Mouse (Mus musculus) A20 (cell line): ENCODE measurements around the gene Fnbp1.

Experiments
- DNase-seq: peaks from one replicate; pipeline ENCODE4 v3.0.0-alpha.2; 2011; ENCODE audit warnings: low read depth, low spot score

Gene Fnbp1

DNA sequence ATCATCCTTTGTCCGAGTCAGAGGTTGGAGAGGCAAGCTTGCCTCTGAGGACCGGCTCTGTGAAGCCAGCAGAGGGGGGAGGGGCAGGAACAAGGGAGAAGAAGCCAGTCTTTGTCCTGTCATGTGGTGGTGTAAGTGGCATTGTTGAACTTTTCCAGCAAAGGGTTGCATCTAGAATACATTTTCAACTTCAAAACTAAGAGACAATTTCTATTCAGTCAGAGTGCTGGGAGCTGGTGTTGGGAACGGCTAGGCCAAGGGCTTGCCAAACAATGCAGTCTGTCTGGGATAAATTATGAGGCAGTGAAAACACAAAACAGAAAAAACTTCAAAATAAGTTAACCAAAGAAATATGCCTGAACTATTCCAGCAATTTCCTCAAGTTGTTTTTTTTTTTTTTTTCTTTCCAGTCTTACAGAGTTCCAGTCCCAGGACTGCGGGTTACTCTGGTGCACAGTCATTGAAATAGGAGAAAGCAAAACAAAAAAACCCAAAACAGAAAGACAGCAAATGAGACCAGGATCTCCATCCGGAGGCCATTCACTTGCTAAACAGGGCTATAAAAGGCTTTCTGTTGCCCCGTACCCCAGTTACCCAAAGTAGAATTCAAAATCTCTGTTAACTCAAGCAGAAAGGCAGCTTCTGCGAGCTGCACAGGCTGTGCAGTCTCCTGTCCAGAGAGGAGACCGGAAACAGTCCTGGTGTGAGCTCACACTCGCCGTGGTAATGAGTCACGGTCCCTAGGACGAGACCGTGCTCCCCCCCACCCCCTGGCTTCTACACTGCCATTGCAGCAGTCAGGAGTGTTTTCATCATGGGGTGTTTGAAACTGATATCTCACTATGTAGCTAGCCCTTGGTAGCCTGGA is 73.3 kb downstream of the Fnbp1 start:
- peak; percentile 84 for DNase-seq

DNA sequence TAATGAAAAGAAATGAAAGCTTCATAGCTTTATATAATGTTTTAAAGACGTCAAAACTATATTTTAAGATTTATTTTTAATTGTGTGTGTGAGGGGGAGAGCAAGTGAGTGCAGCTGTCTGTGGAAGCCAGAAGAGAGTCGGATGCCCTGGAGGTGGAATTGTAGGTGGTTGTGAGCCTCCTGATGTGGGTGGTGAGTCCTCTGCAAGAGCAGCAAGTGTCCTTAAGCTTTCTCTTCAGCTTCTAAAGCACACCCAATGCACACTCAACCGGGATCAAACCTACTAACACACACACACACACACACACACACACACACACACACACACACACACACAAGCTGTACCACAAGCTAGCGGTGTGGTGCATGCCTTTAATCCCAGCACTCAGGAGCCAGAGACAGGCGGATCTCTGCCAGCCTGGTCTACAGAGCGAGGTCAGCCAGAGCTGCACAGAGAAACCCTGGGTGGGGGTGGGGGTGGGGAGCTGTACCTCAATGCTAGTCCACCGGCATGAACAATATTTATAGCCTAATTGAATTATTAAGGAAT is 74.0 kb downstream of the Fnbp1 start:
- no peak for DNase-seq

DNA sequence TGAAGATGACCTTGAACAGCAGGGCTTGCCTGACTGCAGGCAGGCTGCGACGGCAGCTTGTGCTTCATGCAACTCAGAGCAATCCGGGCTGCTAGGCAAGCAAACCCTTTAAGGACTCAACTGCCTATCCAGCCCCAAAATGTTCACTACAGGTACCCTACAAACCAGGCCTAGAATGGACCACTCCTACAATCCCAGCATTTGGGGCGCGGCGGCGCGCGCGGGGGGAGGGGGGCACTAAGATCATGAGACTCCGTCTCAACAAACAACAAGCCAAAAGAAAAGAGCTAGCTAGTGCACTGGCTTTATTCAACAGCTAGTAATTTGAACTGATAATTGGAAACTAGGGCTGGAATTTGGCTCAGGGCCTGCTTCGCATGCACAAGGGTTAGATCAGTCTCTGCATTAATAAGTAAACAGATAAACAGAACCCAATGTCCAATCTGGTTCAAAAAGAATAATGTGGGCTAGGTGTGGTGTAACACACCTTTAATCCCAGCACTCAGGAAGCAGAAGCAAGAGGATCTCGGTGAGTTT is 74.7 kb downstream of the Fnbp1 start:
- no peak for DNase-seq

DNA sequence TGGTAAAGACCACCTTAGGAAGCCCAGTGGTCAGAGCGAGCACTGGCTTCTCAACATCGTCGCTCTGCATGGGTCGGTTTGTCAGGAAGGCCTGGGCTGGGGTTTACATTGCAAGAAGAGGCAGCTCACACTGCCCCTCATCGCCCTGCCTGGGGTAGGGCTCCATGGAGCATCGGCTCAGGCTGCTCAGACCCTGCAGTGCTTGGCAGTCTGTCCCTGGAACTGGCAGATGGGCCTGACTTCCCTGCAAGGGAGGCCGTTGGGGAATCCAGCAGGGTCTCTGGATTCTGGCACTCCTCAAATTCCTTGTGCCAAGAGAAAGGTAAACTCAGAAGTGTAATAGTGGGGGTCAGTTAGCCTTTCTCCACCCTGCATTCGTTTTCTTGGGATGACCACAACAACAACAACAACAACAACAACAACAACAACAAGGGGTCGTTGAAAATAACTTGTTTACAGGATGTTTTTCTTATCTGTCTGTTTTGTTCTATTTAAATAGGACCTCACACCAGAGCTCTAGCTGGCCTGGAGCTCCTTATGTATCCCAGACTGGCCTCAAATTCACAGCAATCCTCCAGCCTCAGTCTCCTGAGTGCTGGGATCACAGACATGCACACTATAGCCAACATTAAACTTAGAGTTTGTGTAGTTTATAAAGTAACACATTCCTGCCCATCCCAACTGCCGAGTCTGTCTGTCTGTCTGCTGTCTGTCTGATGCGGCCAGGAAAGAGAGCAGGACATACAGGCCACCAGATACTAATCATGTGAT is 75.6 kb downstream of the Fnbp1 start:
- no peak for DNase-seq

DNA sequence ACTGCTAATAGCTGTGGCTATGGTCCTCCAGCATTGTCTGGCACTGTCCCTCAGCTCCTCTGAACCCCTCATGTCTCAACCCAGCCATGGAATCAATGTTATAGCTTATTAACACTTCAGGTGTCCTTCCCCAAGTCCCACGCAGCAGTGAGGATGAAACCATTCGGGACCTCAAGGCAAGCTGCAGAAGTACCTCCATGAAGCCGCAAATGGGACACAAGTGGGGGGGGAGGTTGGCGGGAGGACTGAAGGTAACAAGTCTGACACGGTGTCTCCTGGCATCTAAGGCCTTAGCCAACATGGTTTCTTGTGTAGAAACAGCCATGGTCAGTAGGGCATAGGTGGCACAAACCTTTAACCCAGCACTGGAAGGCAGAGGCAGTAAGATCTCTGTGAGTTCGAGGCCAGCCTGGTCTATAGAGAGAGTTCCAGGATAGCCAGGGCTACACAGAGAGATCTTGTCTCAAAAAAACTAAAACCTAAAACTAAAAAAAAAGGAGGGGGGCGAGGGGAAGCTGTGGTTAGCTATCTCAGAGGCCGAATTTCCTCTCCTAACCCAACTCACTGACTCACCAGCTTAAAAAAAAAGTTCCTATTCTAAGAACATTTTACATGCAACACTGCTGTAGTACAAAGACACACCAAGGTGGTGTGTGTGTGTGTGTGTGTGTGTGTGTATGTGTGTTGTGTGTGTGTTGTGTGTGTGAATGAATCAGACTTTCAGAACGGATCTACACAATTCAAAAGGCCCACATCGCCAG is 79.8 kb downstream of the Fnbp1 start:
- peak; percentile 87 for DNase-seq

DNA sequence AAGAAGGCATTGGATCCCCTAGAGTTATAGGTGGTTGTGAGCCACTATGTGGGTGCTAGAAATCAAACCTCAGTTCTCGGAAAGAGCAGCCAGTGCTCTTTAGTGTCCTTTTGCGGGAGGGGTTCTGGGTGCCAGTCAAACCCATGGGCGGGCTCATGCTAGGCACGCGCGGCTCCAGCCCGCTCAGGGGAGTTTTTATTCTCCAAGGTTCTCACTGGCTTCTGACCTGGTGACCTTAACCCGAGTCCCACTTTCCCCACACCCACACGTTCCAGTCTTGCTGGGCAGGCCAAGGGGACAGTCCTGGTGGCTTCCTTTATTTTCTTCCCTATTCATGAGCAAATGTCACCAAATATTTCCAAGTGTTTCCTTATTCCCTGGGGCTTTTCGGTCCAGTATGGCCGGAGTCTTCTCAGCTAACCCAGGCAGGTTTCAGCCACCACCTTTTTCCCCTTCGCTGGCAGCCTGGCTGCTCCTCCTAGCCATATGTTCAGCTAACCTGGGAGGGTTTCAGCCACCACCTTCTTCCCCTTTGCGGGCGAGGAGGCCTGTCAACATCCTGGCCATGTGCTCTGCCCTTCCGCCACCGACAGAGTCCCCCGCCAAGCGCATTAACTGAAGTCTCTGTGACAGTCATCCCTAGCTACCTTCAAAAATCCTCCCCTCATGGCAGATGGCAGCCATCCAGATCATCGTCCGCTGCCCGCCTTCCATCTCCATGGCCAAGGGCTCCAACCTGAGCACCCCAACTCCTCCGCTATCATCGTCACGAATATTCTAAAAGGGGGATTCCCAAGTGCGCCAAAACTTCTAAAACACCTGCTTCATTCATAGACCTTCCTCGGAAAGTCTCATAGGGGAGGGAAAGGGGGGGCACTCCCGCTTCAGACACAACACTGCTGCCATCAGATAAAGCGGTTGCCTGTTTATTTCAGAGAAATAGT is 80.7 kb downstream of the Fnbp1 start:
- peak; percentile 92 for DNase-seq

DNA sequence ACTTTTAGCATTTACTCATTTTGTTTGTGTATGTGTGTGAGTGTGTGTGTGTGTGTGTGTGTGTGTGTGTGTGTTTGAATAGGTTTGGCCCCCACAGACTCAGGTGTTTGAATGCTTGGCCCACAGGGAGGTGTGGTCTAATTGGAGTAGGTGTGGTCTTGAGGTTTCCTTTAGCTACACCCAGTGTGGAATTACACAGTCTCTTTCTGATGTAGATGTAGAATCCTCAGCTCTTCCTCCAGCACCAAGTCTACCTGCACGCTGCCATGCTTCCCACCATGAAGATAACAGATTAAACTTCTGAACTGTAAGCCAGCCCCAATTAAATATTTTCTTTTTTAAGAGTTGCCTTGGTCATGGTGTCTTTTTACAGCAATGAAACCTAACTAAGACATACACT is 81.5 kb downstream of the Fnbp1 start:
- peak; percentile 75 for DNase-seq

DNA sequence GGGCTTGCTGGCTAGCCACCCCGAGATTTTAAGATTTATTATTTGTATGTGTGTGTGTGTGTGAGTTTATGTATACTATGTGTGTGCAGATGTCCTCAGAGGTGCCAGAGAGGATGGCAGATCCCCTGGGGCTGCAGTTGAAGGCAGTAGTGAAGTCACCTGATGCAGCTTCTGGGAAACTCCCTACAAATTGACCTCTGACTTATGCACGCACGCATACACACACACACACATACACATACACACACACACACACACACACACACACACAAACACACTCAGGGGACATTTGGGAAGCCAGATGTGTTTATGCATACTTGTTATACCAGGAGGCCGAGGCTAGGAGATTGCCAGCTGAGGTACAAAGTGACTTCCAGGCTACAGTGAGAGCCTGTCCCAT is 83.4 kb downstream of the Fnbp1 start:
- no peak for DNase-seq

DNA sequence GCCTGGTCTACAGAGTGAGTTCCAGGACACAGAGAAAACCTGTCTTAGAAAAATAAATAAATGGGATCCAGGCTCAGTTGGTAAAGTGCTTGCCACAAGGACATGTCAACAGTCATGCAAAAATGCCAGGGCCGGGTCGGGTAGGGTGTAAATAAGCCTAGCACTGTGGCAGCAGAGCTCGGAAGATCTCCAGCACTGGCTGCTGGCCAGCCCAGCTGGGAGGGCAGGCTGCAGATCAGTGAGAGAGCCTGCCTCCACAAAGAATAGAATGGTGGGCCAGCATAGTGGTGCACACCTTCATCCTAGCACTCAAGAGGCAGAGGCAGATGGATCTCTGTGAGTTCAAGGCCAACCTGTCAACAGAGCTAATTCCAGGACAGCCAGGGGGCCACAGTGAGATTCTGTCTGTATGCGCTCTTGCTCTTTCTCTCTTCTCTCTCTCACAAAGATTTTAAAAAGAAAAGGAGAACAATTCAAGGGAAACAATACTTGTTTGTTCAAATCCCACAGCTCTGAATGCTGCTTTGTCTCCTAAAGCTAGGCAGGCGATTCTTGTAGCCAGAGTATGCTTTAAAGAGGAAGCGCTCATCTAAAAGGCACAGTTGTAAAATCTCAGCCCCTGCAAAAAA is 84.1 kb downstream of the Fnbp1 start:
- DNase-seq, result no peak

DNA sequence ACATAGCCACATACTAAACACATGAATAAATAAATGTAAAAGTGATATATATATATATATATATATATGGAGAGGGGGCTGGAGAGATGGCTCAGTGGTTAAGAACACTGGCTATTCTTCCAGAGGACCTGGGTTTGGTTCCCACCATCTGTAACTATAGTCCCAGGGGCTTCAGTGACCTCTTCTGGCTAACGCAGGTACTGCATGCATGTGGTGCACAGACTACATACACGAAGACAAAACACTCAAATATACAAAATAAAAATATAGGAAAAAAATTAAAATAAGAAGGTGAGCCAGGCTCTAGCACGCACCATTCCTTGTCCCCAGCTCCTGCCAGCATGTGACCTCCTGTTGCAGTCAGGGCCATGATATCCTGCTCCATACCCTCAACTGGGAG is 85.7 kb downstream of the Fnbp1 start:
- DNase-seq, result no peak

DNA sequence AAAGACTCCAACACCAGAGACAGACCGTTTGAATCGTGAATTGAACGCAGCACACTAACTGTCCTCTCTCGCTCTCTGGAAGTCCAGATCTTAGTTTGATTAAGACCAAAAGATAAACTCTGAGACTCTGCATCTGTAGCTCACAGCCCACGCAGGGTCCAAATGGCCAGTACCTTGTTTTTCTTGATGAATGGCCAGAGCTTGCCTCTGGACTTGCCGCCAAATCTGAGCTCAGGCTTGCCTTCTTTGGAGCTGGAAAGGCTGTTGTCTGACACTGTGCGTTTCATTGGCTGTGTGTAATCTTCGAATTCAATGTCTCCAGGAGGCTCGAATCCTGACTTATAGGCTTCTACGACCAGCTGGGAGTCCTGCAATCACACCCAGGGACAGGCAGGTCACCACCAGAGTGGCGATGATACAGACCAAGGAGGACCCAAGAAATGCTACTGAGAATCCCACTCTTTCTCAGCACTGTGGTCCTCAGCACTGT is 87.9 kb downstream of the Fnbp1 start:
- DNase-seq, result no peak

DNA sequence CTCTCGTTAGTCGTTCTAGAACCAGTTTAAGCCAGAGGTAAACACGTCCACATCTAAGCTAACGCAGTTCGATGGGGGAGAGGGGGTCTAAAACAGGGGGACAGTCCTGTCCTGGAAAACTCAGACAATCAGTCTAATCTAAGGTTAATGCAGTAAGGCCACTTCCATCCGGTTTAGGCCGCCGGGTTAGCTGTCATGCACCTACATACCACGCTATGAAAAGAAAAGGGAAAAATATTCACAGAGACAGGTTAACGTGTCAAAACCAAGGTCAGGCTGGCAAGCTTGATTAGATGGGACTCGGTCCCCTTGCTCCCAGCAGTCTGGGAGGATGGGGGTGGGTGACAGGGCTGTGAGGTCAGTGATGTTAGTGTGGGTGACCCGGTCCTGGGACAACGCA is 88.4 kb downstream of the Fnbp1 start:
- DNase-seq, result no peak

DNA sequence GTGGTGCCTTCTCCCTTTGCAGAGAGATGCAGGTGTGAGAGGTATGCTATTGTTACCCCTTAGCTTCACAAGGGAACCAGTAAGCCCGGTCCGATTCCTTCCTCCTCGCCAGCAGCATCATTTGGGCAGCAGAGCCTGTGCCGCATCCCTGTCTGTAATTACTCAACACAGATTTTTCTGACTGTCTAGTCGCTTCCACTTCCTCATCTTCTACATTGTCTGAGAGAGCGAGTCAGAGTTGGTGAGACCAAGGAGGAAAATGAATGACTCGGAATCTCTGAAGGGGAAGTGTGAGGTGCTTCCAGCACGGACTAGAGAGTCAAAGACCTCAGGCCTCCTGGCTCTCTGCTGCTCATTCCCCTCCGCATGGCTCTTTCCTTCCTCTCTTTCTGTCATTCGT is 89.4 kb downstream of the Fnbp1 start:
- no peak for DNase-seq

DNA sequence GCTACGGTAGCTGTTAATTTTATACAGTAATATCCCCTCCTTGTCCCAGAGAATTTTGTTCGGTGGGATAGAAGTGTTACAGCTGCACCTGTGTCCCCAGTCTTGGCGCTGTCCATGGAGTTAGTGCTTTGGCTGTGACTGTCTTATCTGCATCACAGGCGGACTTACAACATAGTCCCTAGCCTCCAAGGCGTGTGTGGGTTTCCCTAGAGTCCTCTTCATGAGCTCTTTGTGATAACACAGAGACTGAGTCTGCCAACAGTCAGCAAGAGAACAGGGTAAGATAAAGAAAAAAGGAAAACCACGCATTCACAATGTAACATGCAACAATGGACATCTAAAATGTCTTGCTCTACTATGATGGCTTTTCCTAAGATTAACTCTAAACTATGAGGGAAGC is 93.8 kb downstream of the Fnbp1 start:
- no peak for DNase-seq

DNA sequence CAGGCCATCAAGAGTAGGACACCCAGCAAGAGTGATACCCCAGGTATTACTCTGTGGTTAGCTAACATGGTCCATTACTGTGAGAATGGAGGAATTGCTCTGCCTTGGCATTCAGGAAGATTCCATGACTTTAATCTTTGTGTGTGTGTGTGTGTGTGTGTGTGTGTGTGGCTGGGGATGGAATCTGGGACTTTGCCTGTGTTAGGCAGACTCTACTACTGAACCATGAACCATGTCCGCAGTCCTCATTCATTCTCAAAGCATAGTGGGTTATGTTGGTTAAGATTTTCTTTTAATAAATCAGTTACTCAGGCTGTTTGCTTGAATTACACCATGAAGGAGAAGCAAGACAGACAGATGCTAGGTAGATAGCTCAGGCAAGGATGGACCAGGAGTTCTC is 98.0 kb downstream of the Fnbp1 start:
- DNase-seq, result no peak

DNA sequence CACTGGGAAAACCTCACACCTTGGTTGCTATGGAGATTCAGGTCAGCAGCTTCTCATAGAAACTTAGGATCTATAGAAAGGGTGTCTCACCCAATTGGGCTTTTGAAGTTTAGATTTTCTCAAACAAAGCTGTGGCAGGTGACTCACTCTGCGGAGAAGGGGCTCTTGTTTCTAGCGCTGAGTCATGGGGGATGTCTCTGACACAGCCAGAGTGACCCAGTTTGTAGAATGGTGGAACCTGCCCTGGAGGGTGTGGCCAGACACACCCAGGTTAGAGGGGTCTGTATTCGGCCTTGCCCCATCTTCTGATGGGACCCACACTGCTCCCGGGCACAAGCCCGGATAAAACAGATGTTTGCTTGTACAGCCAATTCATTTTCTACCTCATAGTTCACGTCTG is 98.9 kb downstream of the Fnbp1 start:
- no peak for DNase-seq

DNA sequence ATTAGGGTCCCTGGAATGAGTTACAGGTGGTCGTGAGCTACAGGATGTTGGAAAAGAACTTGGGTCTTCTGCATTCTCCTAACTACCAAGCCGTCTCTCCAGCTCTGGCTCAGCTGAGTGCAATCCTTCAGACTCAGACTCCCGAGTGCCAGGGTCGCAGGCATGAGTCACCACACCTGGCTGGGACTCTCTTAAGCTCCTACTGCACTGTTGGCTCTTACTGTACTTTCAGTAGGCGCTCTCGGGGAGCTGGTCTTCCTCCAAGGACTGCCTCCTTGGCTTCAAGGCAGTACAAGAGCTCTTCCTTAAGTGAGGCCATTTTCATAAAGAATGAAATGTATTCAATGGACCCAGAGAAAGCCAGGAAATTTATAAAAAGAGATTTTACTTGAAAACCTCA is 100.4 kb downstream of the Fnbp1 start:
- DNase-seq, result no peak

DNA sequence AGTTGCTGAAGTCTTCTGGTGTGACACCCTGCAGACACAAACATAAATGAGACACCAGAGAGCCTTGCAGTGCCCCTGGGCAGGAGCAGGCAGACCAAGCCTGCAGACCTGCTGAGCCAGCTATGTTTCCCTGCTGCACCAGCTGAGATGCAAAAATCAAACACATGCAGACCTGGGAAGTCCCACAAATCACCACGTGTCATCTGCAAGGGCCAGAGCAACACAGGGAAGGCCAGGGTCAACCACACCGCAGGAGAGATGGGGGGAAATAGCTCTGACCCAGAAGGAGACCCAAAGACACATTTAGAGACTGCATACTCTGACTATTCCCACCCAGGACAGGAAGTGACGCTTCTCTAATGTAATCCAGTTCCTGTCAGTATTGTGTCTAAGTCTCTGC is 101.3 kb downstream of the Fnbp1 start:
- DNase-seq, result no peak

DNA sequence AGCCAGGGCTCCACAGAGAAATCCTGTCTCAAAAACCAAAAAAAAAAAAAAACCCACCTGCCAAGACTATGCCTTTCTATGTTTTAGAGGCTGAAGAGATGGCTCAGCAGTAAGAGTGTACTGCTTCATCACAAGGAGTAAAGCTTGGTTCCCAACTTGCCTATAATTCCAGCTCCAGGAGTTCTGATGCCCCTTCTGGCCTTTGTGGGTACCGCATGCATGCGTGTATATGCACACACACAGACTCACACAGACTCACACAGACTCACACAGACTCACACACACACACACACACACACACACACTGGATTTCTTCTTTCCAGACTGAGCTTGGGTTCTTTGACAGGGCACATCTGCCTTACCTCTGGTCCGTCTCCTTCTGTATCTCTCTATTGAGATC is 101.8 kb downstream of the Fnbp1 start:
- DNase-seq, result no peak

DNA sequence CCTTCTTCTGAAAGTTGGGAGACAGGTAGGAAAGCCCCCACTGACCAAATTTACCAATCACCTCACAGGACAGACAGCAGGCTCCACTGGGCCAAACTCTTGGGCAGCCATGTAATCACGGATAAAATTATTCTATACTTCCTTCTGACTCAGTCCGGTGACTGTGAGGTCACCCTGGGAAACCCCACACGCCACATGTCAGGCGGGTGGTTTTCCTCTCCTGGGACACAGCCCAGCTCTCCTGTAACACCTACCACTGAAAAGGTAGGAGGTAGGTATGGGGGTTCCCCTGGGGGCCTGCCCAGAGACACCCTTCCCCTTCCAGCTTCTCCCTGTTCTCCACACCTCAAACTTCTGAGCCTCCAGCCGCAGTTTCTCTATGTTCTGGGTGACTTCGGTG is 105.0 kb downstream of the Fnbp1 start:
- DNase-seq, result no peak
